Mouse (Mus musculus) layer of hippocampus, postnatal 14 days (tissue): ENCODE data around the gene Aph1c. TPM values are rescaled to one million over a fixed set of nuclear protein-coding genes. Genes with fewer than 3 reads are reported as not detected.

Experiments
- total RNA-seq, 2 experiments: library from RNA; stranded (reverse); gene quantifications; 2 replicates each; pipeline ENCODE4 v1.2.3; 2021

Gene Aph1c
- total RNA-seq, 2 experiments from 2014 or later, result 5.2 to 5.3 TPM

Other genes with a start within 250 kb of the Aph1c start
- 10 to 100 TPM; 40.2 to 44.3 TPM for gene Usp3, start 241.6 kb downstream of the Aph1c start, total RNA-seq
- gene Car12, start 121.0 kb downstream of the Aph1c start, total RNA-seq, result 10 to 100 TPM; 34.1 to 47.0 TPM
- 10 to 100 TPM; 27.6 to 30.7 TPM for gene Aph1b, start 39.2 kb downstream of the Aph1c start, total RNA-seq
- under 1 TPM; 0.48 to 0.67 TPM for gene Gm10647, start 37.7 kb downstream of the Aph1c start, total RNA-seq
- 10 to 100 TPM; 31.6 to 33.7 TPM for gene Rab8b, start 85.0 kb upstream of the Aph1c start, total RNA-seq
- gene Rps27l, start 111.4 kb upstream of the Aph1c start, total RNA-seq, result 10 to 100 TPM; 49.5 to 53.1 TPM
- 10 to 100 TPM; 15.2 to 18.0 TPM for gene Lactb, start 140.8 kb upstream of the Aph1c start, total RNA-seq
- gene Tpm1, start 214.7 kb upstream of the Aph1c start, total RNA-seq, result 100 to 1,000 TPM; 230 to 252 TPM